Mouse (Mus musculus) liver, embryonic 15.5 days (tissue): ENCODE data around the gene Hoxc10. TPM values are rescaled to one million over a fixed set of nuclear protein-coding genes. Genes with fewer than 3 reads are reported as not detected.

Experiments
- ATAC-seq: fragments of 200-750 bp; cut with Nextera tagmentation; 2 replicates; pipeline ENCODE4 v1.8.0; 2017; ENCODE audit warnings: moderate number of reproducible peaks, mild to moderate bottlenecking, moderate library complexity; ENCODE audit not compliant: insufficient read depth
- H3K27ac ChIP-seq: fragments of 300-500 bp; sonication (generic); replicated peaks from 2 replicates; pipeline ENCODE4 v1.5.1; 2015; ENCODE audit warnings: mild to moderate bottlenecking, inconsistent platforms
- H3K27me3 ChIP-seq: fragments of 300-500 bp; sonication (generic); 2 replicates; pipeline ENCODE4 v1.6.1; 2015; ENCODE audit warnings: mild to moderate bottlenecking, inconsistent platforms
- H3K36me3 ChIP-seq: fragments of 300-500 bp; sonication (generic); replicated peaks from 2 replicates; pipeline ENCODE4 v1.6.1; 2015; ENCODE audit warnings: moderate library complexity, mild to moderate bottlenecking, inconsistent platforms
- H3K4me1 ChIP-seq: fragments of 300-500 bp; sonication (generic); replicated peaks from 2 replicates; pipeline ENCODE4 v1.6.1; 2015; ENCODE audit warnings: inconsistent platforms
- H3K4me2 ChIP-seq: fragments of 300-500 bp; sonication (generic); 2 replicates; pipeline ENCODE4 v1.6.1; 2015; ENCODE audit warnings: moderate library complexity, mild to moderate bottlenecking, inconsistent platforms
- H3K4me3 ChIP-seq: fragments of 300-500 bp; sonication (generic); replicated peaks from 2 replicates; pipeline ENCODE4 v1.5.1; 2015; ENCODE audit warnings: mild to moderate bottlenecking, inconsistent platforms
- H3K9ac ChIP-seq: fragments of 300-500 bp; sonication (generic); 2 replicates; pipeline ENCODE4 v1.6.1; 2015; ENCODE audit warnings: moderate library complexity, mild to moderate bottlenecking, inconsistent platforms
- H3K9me3 ChIP-seq: fragments of 300-500 bp; sonication (generic); replicated peaks from 2 replicates; pipeline ENCODE4 v1.6.1; 2016; ENCODE audit warnings: inconsistent platforms
- WGBS: fragments of 180-500 bp; shearing (Covaris S2); methylation state at CpG from one replicate; pipeline ENCODE4 v1.1.7; 2015; ENCODE audit warnings: mixed read lengths; ENCODE audit not compliant: insufficient replicate concordance; 5-methylcytosine and 5-hydroxymethylcytosine counted together
- polyA plus RNA-seq: library from polyadenylated mRNA; unstranded; fragments of >200 nt; fragmentation: Nextera tagmentation; extraction: Ambion mirVana; gene quantifications from 2 replicates; pipeline ENCODE4 v1.2.1, GENCODE M21; 2015

The Hoxc10 gene
- polyA plus RNA-seq, 1 experiment from 2014 or later, result not detected

GRCm38 (mm10) chr15:102996548-102996947 lies 30.0 kb downstream of the Hoxc10 start:
- Histone ChIP-seq H3K9me3 (no peaks in the 10 kb centered on the region), H3K4me2 (no peak overlapping the region), H3K9ac (no peak overlapping the region), H3K4me1 (peaks cover 5% of the 10 kb centered on the region), H3K27ac (no peak overlapping the region), H3K27me3 (peaks cover 99% of the 10 kb centered on the region), H3K4me3 (no peak overlapping the region), H3K36me3 (no peaks in the 10 kb centered on the region)
- ATAC-seq, result no peak
- WGBS, result 3% methylated on average over 9 of the region's 9 CpGs

- H3K27ac ChIP-seq, result no peak overlapping the region
- H3K36me3 ChIP-seq, result no peaks in the 10 kb centered on the region
- H3K9ac ChIP-seq, result no peak overlapping the region
- peaks cover 99% of the 10 kb centered on the region for H3K27me3 ChIP-seq
- H3K4me3 ChIP-seq, result no peak overlapping the region
- no peak for ATAC-seq
- peaks cover 5% of the 10 kb centered on the region for H3K4me1 ChIP-seq
- H3K9me3 ChIP-seq, result no peaks in the 10 kb centered on the region
- 3% methylated on average over 3 of the region's 3 CpGs for WGBS
- no peak overlapping the region for H3K4me2 ChIP-seq
Measured at GRCm38 (mm10) chr15:102997431-102997830, 30.8 kb downstream of the Hoxc10 start.

- Histone ChIP-seq H3K36me3 (no peaks in the 10 kb centered on the region), H3K4me3 (peak within 1 kb of the TSS; percentile 40), H3K4me1 (peaks cover 5% of the 10 kb centered on the region), H3K4me2 (peak within 1 kb of the TSS; percentile 57), H3K27ac (no peak within 1 kb of the TSS), H3K9ac (no peak within 1 kb of the TSS), H3K27me3 (peaks cover 99% of the 10 kb centered on the region), H3K9me3 (no peaks in the 10 kb centered on the region)
- WGBS, result 2% methylated on average over 19 of the region's 19 CpGs
- ATAC-seq, result no peak
Measured at GRCm38 (mm10) chr15:102997939-102998355, 31.4 kb downstream of the Hoxc10 start, which contains the start of gene Hoxc6. Gene Hoxc6 (plus strand): TSS chr15:102998257.

- Histone ChIP-seq H3K27ac (no peak overlapping the region), H3K36me3 (no peaks in the 10 kb centered on the region), H3K4me2 (peak overlapping the region; percentile 57), H3K4me3 (peak overlapping the region; percentile 40), H3K9ac (no peak overlapping the region), H3K4me1 (peaks cover 5% of the 10 kb centered on the region), H3K9me3 (no peaks in the 10 kb centered on the region), H3K27me3 (peaks cover 100% of the 10 kb centered on the region)
- WGBS, result under 1% methylated on average over 19 of the region's 19 CpGs
- no peak for ATAC-seq
Measured at GRCm38 (mm10) chr15:102998608-102999182, 32.1 kb downstream of the Hoxc10 start.

GRCm38 (mm10) chr15:102999183-102999831 lies 32.7 kb downstream of the Hoxc10 start:
- Histone ChIP-seq H3K4me3 (peak overlapping the region; percentile 40), H3K9me3 (no peaks in the 10 kb centered on the region), H3K27ac (no peak overlapping the region), H3K4me1 (peaks cover 5% of the 10 kb centered on the region), H3K27me3 (peaks cover 100% of the 10 kb centered on the region), H3K4me2 (peak overlapping the region; percentile 57), H3K36me3 (no peaks in the 10 kb centered on the region), H3K9ac (no peak overlapping the region)
- 2% methylated on average over 33 of the region's 33 CpGs for WGBS
- no peak for ATAC-seq

GRCm38 (mm10) chr15:102999955-103000354 lies 33.4 kb downstream of the Hoxc10 start:
- Histone ChIP-seq H3K4me2 (no peak overlapping the region), H3K4me3 (no peak overlapping the region), H3K27me3 (peaks cover 100% of the 10 kb centered on the region), H3K4me1 (peaks cover 5% of the 10 kb centered on the region), H3K9ac (no peak overlapping the region), H3K27ac (no peak overlapping the region), H3K9me3 (no peaks in the 10 kb centered on the region), H3K36me3 (no peaks in the 10 kb centered on the region)
- WGBS, result 7% methylated on average over 11 of the region's 11 CpGs
- no peak for ATAC-seq

- Histone ChIP-seq H3K4me1 (peaks cover 5% of the 10 kb centered on the region), H3K27me3 (peaks cover 100% of the 10 kb centered on the region), H3K27ac (no peak overlapping the region), H3K4me2 (peak overlapping the region; percentile 10; the same call in 1 of the 2 replicates), H3K9ac (no peak overlapping the region), H3K9me3 (no peaks in the 10 kb centered on the region), H3K36me3 (no peaks in the 10 kb centered on the region), H3K4me3 (no peak overlapping the region)
- ATAC-seq, result no peak
- 8% methylated on average over 24 of the region's 24 CpGs for WGBS
Measured at GRCm38 (mm10) chr15:103000501-103000901, 33.9 kb downstream of the Hoxc10 start.

- no peak overlapping the region for H3K9ac ChIP-seq
- 31% methylated on average over 2 of the region's 2 CpGs for WGBS
- no peak overlapping the region for H3K4me3 ChIP-seq
Measured at GRCm38 (mm10) chr15:103001370-103001769, 34.8 kb downstream of the Hoxc10 start.

GRCm38 (mm10) chr15:103002156-103002555 lies 35.6 kb downstream of the Hoxc10 start:
- Histone ChIP-seq H3K4me1 (peaks cover 5% of the 10 kb centered on the region), H3K36me3 (no peaks in the 10 kb centered on the region), H3K27ac (no peak overlapping the region), H3K4me2 (no peak overlapping the region), H3K4me3 (no peak overlapping the region), H3K27me3 (peaks cover 100% of the 10 kb centered on the region), H3K9ac (no peak overlapping the region), H3K9me3 (no peaks in the 10 kb centered on the region)
- 30% methylated on average over 4 of the region's 4 CpGs for WGBS
- no peak for ATAC-seq

More at GRCm38 (mm10) chr15:103001370-103001769, 34.8 kb downstream of the Hoxc10 start:
- Histone ChIP-seq H3K4me1 (peaks cover 5% of the 10 kb centered on the region), H3K27me3 (peaks cover 100% of the 10 kb centered on the region), H3K36me3 (no peaks in the 10 kb centered on the region), H3K9me3 (no peaks in the 10 kb centered on the region), H3K27ac (no peak overlapping the region), H3K4me2 (no peak overlapping the region)
- ATAC-seq, result no peak

GRCm38 (mm10) chr15:103002821-103003448 lies 36.3 kb downstream of the Hoxc10 start:
- WGBS, result 5% methylated on average over 13 of the region's 13 CpGs
- Histone ChIP-seq H3K36me3 (no peaks in the 10 kb centered on the region), H3K27me3 (peaks cover 100% of the 10 kb centered on the region), H3K27ac (no peak overlapping the region), H3K9me3 (no peaks in the 10 kb centered on the region), H3K9ac (no peak overlapping the region), H3K4me1 (peaks cover 5% of the 10 kb centered on the region), H3K4me3 (no peak overlapping the region), H3K4me2 (no peak overlapping the region)
- ATAC-seq, result no peak

GRCm38 (mm10) chr15:103005308-103005707 lies 38.7 kb downstream of the Hoxc10 start:
- Histone ChIP-seq H3K4me1 (no peaks in the 10 kb centered on the region), H3K27ac (no peak overlapping the region), H3K36me3 (no peaks in the 10 kb centered on the region), H3K4me3 (no peak overlapping the region), H3K9me3 (no peaks in the 10 kb centered on the region), H3K27me3 (peaks cover 100% of the 10 kb centered on the region), H3K4me2 (no peak overlapping the region), H3K9ac (no peak overlapping the region)
- no peak for ATAC-seq
- WGBS, result 5% methylated on average over 17 of the region's 17 CpGs
